Mouse (Mus musculus) cerebellum, postnatal 36 days (tissue): ENCODE data around the gene Sbf1.

Source experiments
- DNase-seq, 2 experiments: peaks; one replicate each; pipeline ENCODE4 v3.0.0; 2021 to 2022; ENCODE audit warnings: mixed read lengths in 2 of 2

Gene Sbf1

DNA sequence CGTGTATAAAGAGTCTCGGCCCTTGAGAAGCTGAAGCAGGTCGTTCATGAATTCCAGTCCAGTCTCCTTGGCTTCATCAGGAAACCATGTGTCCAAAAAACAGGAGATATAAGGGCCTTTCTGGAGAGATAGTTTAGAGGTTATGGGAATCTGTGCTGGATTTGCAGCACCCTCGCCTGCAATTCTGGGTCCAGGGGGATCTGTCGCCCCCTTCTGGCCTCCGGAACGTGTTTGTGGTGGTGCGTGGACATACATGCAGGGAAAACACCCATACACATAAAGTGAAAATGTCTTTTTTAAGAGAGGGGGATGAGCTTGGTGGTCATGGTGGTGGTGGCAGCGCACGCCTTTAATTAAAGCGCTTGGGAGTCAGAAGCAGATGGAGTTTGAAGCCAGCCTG is 1.0 kb upstream of the Sbf1 start:
- DNase-seq, result peak in 1 of 2 experiments; percentile 41

DNA sequence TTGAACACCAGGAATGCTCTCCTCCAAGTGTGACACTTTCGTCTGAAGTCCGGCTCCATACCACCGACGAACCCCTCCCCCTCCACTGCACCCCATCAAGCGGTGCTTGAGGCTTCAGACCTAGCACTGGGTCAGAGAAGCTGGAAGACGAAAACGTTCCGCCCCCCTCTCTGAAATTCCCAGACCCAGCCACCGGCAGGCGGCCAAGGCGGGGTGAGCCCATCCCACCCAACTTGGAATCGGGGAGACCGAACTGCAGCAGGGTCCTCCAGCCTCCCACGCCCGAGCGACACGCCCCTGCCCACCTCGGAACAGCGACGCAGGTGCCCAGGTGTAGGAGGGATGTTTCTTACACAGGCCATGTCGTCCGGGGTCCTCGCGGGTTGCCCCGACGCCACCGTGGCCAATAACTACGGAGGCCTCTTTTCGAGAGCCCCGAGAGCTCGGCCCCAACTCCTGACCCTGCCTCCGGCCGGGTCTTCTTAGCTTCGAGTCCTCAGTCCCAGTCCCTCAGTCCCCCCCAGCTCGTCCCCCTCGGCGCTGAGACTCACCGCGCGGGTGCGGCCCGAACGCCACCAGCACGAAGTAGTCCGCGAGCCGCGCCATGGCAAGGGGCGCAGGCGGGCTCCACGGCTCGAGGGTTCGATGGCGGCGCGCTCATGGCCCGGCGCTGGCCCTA is 461 bp downstream of the Sbf1 start:
- DNase-seq, result peak in 1 of 2 experiments; percentile 43

DNA sequence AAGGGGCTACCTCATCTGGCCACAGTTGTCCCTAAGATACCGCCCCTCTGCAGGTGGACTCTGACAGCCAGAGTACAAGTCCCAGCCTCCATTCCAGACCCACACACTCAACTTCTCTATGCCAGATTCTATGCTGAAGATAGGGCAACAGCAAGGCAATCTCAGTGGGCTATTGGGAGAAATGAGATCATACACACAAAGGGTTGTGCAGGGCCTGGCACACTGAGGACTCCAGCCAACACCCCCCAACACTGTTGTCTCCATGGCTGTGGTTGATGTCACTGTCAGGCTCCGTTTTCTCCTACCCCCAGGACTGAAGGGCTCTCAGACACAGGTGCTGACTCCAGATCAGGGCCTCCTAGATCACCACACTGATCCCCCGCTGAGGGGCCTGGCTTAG is 1.0 kb downstream of the Sbf1 start:
- no peak for DNase-seq

DNA sequence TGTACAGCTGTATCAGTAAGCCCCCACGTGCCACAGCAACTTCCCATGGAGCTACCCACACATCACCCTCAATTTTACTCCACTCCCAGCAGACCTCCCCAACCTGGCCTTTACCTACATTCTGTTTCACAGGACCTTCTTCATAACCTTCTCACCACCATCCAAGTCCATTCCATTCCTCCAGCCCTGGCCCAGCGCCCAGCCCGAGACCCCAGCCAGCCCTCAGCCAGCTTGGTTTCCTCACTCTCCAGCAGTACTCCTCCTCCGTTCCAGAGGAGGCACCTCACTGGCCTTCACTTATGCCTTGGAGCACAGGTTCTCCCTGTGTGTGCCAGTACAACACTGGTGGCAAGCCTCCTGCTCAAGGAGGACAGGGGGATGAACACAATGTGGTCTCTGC is 1.8 kb downstream of the Sbf1 start:
- DNase-seq, result no peak

DNA sequence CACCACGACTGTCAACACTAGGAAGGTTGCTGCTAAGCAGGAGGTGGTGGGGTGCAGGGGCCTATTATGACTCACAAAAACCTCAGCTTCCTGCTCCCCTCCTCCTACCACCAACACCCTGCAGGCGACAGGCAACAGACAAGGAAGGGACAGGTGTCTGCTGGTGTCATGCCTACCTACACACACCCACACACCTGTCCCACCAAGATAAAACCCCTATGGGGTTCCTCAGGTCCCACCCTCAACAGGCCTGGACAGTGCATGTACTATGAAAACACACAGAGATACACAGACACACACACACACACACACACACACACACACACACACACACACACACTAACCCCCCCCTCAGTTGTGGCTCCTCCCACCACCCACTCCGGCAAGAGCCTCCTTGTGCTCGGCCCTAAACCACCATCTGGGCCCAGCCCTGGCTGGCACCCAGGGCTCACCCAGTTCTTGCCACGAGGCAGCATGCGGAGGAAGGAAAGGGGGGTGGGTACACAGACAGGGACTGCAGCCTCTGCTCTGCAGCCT is 5.1 kb downstream of the Sbf1 start:
- peak; percentile 63 to 76 for DNase-seq

DNA sequence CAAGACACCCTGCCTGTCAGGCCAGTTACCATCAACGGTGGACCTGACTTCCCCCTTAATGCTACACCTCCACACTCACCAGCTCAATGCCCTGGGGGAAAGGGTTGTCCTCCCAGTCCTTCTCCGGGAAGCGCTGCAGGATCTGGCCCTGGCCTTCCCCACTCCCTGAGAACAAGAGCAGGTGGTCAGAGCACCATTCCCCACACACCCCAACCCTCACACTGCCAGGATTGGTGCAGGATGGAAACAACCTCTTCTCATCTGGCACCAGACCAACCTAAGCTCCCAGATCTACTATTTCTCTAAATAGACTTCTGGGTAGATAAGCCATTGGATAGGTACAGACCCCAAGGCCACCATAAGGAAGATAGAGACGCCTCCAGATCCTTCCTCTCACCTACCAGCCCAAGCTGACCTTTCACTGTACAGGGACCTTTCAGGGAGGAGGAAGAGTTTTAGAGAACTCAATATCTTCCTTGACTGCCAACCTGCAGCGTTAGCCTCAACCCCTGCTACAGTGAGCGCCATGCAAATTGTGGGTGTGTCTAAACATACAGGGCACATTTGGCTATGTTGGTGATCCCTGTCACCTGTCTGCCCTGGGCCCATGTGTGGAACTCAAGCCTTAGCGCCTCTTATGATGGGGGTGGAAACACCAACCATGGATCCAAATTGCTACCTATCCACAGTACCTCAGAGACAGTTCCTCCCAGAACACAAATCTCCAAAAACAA is 6.5 kb downstream of the Sbf1 start:
- peak; percentile 41 to 43 for DNase-seq

DNA sequence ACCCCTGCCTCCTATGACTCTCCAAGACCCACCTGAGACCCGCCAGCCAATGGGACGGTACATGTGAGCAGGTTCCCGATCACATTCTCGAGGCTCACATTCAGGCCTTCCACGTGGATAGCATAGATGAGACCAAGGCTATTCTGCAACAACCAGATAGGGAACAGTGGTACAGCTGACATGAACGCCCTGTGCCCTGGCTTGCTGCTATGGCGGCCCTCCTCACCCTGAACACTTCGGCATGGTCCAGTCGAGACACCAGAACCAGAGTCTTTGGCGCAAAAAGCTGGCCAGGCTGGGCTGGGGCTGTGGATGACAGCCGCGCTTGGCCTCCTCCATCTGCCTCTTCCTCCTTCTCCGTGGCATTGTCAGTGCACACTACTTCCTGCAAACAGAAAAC is 7.7 kb downstream of the Sbf1 start:
- peak in 1 of 2 experiments; percentile 26 for DNase-seq

DNA sequence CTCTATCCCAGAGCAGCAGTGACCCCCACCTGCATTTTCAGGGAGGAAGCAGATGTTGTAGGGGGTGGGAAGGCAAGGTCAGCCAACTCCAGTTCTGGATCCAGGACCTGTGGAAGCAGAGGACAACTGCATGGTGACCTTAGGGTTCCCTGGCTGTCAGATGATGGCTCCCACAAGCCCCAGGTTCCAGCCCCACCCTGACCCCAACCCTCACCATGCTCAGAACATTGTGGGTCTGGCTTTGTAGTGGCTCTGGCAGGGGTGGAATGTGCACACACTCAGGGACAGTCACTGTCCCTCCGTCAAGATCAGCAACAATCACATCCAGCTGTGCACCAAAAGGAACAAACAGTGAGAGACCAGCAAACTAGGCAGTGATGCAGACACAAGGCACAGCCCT is 9.1 kb downstream of the Sbf1 start:
- no peak for DNase-seq

DNA sequence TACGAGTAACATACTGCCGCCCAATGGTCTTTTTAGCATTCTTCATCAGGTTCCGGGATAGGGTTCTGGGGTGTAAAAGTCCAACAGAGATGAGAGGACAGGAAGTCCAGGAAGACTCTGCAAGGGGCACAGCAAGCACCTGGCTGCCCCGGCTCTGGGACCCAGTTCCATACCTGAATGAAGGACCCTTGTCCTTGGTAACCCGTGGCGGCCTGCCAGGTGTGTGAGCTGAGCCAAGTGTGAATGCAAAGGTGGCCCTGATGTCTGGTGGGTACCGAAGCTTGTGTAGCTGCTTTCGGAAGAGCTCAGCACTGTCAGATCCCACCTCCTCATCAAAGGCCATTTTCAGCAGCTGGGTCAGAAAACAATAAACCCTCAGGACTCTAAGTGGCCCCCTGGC is 14.5 kb downstream of the Sbf1 start:
- peak in 1 of 2 experiments; percentile 38 for DNase-seq

DNA sequence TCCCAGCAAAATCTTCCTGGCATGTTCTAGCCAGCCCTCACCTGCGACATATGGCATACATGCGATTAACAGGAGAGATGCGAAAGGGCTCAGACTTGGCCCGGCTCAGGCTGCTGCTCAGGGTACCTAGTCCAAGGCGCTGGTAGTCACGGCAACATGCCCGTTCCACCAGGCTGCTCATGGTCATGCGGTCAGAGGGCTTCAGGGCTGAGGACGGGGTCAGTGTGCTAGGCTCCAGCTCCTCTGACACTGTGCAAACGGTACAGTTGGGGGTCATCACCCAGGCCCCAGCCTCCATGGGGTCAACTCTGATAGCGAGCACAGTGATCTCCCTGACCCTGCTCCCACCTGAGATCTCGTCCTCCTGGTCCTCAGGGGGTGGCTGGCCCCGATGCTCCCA is 14.9 kb downstream of the Sbf1 start:
- no peak for DNase-seq

DNA sequence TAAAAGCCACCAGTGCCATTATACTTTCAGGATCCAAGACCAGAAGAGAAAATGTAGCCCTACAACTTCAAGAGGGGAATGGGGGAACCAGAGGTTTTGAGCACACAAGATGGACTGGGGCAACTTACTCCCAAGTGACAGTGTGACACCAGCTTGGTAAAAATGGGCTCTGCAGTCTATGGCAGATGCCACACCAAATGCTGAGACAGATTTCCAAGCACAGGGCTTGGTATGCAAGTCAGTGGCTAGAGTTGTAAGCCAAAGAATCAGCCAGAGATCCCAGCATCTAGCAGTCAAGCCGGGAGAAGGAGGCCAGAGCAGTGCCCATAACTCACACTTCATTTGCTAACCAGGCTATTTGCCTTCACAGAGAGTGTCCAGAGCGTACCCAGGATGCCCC is 17.4 kb downstream of the Sbf1 start:
- no peak for DNase-seq

DNA sequence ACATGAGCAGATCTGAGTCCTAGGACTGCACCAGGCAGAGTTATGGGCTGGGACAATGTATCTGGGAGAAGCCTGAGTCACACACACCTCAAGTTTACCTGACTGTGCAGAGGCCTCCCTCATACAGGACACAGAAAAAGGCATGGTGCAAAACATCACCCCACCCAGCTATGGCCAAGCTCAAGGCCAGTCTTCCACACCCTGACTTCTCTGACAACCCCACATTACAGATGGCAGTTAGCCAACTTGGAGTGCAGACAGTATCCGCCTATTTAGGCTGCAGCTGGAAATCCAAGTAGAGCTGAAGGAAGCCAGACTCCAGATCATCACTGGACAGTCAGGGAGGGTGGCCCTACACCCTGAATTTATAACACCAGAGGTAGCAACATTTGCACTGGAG is 18.6 kb downstream of the Sbf1 start:
- DNase-seq, result no peak

DNA sequence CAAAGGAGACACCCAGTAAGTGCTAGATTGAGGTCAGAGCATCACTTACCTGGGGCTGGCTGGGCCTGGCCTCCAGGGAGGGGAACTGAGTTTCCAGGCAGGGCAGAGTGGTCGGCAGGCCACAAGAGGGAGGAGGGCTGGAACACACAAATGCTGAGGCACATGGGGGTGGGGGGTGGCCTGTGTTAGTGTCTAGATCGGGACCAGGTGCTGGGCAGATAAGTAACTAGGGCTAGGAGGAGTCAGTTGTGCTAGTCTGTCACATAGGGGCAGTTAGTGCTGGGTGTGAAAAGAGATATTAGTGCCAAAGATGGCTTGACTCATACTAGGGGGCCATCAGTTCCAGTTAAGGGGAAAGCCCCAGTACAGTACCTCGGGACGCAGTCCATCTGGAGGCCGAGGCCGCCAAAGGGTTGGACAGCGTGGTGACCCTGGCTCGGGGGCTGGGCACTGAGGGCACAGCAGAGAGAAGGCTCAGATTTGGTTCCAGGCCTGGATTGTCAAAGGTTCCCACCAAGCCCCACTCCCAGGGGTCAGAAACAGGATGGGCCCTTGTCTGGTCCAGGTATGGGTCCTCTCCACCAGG is 19.4 kb downstream of the Sbf1 start:
- no peak for DNase-seq

DNA sequence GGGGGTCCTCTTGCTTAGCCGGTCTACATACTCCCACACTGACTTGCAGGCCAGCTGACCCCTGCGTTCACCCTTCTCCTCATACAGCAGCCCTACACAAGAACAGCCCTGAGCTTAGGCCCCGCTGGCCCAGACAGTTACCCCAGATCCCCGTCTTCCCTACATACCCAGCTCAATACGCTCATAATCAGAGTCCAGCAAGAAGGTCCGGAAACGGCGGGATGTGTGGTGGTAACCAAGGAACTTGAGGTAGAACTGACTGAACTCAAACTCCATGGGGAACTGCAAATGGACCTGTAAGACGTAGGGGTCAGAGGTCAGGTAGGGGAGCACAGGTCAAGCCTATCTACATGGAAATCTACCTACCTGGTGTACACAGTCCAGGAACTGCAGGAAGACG is 21.3 kb downstream of the Sbf1 start:
- DNase-seq, result no peak

DNA sequence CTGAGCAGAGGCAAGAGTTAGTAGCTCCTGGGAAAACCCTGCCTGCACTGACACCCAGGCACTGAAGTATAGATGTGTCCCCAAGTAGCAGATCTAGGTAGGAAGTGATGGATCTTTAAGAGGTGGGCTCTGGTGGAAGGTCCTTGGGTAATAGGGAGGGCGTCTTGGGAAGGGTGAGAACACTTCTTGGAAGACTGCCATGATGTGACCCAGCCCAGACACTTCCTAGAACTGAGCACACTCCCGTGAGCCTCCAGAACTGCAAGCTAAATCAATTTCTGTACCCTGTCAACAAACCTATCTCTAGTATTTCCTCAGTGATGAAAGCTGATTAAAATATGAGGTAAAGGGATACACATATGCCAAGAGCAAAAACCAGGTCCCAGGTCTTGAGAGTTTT is 22.3 kb downstream of the Sbf1 start:
- DNase-seq, result no peak

DNA sequence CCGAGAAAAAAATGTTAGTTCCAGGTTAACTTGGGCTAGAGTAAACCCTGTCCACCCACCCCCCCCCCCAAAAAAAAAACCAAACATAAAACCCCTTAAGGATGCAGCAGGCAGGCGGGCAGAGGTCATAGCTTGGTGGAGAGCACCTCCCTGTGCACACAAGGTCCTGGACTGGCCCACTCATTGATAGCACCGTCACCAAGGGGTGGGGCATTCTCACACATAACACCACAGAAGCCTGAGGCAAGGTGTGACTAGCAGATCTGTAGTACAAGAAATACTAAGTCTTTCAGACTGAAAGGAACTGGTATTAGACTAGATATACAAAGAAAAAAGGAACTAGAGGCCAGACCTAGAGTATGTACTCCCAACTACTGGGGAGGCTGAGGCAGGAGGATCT is 23.6 kb downstream of the Sbf1 start:
- DNase-seq, result no peak

DNA sequence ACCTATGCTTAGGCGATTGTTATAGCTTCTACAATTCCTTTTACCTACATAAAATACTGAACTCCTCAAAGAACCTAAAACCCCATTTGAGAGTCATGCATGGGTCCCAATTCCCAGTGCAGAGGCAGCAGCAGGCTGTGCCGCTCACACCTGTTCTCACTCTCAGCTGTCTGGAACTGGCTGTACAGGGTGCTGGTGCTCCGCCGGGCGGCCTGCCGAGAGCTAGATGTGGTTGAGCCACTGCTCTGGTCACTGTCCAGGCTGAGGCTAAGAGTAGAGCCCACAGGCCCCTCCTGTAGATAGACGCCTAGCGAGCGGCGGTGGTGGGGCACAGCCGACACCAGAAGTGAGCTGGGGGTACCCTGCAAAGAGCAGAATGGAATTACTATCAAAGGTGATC is 25.7 kb downstream of the Sbf1 start:
- no peak for DNase-seq

DNA sequence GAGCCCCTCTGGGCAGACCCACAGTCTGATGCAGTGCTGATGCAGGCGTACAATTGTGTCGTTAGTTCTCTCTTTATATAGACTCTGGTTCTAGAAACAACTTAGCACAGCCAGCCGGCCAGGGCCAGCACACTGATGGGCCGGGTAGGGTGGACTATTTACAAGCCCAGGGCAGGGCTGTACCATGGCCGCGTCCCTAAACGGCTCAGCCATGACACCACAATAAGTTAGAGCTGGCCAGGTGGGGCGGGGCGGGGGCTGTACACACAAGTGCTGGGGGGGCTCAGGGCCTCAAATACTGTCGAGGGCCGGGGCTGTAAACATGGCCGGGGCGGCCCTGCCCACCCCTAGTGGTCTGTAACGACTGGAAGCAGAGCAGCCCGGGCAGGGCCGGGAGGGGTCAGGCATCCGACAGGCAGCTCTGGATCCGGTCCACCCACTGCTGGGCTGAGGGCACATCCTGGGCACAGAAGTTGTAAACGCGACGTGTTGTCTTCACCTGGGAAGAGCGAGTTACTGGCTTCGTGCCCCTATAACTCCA is 26.8 kb downstream of the Sbf1 start:
- peak in 1 of 2 experiments; percentile 30 for DNase-seq

DNA sequence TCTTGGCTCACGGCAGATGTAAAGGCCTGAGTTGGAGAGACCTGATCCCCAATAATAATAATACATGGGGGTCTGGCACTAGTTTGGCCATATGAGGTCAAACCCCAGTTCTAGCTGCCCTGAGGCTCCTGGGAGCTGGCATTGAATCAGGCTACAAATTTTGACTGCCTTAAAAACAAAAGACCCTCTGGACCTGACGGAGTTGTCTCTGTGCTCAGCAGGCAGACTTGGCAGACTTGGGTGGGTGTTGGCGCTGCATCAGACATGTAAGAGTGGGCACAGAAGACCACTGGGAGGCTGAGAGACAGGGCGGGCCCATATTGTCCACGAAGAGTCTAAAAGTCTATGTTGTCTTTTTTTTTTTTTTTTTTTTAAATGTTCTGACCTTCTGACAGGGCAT is 28.5 kb downstream of the Sbf1 start:
- no peak for DNase-seq

DNA sequence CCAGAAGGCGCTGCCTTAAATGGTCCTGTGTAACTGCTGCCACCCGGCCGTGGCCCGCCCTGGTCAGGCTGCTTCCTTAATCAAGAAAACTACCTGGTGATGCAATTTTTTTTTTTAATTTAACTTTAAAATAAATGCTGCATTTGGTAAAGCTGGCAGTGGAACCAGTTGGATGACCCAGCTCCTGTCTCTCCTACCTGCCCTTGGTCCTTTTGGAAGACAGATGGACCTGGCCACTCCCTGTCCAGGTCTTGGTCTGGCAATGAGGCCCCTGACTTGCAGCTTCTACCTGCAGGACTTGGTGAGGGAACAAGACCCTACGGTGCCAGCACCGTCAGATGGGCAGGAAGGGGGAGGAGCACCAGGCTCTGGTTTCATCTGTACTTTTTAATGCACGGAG is 29.0 kb downstream of the Sbf1 start:
- peak in 1 of 2 experiments; percentile 43 for DNase-seq

DNA sequence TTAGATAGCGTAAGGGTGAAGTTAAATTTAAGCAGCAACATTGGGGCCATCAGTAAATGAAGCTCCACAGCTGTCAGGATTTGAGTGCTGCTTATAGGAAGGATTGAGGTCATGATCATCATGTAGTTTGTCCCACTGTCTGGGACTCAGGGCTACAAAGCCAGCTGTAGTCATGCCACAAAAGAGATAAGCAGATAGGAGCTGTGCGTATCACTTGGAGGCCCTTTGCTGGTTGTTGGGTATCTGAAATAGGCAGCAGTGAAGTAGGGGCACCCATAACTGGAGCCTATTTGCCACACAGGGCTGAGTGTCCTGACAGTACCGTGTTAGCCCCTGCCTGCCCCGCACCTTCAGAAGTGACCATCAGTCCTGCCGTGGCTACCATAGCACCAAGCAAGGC is 29.6 kb downstream of the Sbf1 start:
- no peak for DNase-seq

DNA sequence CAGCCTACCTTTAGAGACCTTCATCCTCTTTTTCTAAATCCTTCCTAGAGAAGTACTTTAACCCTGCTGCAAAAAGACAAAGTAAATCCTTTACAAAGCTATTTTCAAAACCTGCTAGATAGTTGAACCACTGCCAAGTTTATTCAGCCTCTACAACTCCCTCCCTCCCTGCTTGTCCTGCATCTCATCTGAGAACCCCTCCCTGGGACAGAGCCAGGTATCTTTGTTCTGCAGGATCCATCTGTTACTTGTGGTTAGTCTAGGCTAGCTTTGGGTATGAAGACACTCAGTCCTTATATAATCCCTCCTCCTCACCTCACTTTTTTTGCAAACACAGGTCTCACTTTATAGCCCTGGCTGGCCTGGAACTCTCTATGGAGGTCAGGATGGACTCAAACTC is 30.1 kb downstream of the Sbf1 start:
- no peak for DNase-seq

DNA sequence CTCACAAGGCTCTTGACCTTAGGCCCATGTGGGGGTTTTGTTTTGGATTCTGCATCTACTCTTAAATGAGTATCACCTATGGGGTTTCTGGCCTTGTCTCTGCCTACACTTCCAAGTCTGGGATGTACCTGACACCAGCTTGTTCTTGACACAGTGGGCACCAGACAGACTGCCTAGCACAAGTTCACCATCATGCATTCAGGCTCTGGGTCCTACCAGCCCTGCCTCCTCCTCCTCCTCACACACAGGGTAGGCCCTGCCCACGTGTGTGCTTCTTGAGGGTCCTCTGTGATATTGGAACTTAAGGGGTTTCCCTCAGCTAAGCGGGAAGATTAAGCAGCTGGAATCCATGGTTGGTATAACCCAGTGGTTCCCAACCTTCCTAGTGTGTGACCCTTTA is 31.0 kb downstream of the Sbf1 start:
- DNase-seq, result no peak

DNA sequence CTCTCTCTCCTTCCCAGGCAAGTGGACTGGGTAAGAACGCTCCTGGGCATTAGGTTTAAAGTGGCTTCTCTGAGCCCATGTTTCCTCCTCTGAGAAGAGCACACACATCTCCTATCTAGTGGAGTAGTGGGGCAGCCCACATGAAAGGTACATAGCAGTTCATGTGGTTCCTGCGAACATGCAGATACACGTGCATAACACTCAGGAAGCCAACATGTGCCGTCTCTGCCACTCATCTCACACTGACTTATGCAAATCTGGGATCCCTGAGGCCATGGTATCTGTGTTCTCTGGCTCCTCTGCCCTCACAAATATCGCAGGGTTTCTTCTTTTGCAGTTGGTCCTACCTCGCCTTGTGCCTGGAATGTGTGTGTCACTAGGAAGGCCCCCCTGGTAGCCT is 32.6 kb downstream of the Sbf1 start:
- DNase-seq, result no peak
